Mouse (Mus musculus) monocyte, adult 5-6 weeks (primary cell): Measurements from ENCODE around the gene Gm43064. TPM values are rescaled to one million over a fixed set of nuclear protein-coding genes. Genes with fewer than 3 reads are reported as not detected.

Experiments used
- total RNA-seq: library from RNA; stranded (forward); fragments of 200-1000, 200-491, 200-594 nt; gene quantifications from 3 replicates; pipeline ENCODE4 v1.2.3, GENCODE M21; 2017

The Gm43064 gene
- total RNA-seq, 1 experiment from 2014 or later: not detected

Other genes with a start within 250 kb of the Gm43064 start
- gene Syt6, start 234.3 kb upstream of the Gm43064 start, total RNA-seq: not detected in 3 replicates
- 0.95 to 1.1 TPM (median 0.97 TPM) in 3 replicates for gene Atg4a-ps, start 163.5 kb upstream of the Gm43064 start, total RNA-seq
- 0.10 to 0.78 TPM (median 0.32 TPM) in 3 replicates for gene Olfml3, start 71.6 kb upstream of the Gm43064 start, total RNA-seq
- gene Gm10964, start 70.2 kb upstream of the Gm43064 start, total RNA-seq: not detected in 3 replicates
- 97.7 to 153 TPM (median 113 TPM) in 3 replicates for gene Hipk1, start 18.0 kb upstream of the Gm43064 start, total RNA-seq
- 13.7 to 24.6 TPM (median 14.9 TPM) in 3 replicates for gene Dclre1b, start 129 bp upstream of the Gm43064 start, total RNA-seq
- gene Ap4b1, start 53 bp upstream of the Gm43064 start, total RNA-seq: 23.5 to 31.7 TPM (median 26.6 TPM) in 3 replicates
- gene Bcl2l15, start 23.0 kb downstream of the Gm43064 start, total RNA-seq: 0.39 to 2.8 TPM in 2 of 3 replicates, not detected in the other
- gene Ptpn22, start 50.2 kb downstream of the Gm43064 start, total RNA-seq: 145 to 249 TPM (median 169 TPM) in 3 replicates
- 39.6 to 51.5 TPM (median 41.7 TPM) in 3 replicates for gene Rsbn1, start 104.5 kb downstream of the Gm43064 start, total RNA-seq
- gene Phtf1, start 158.5 kb downstream of the Gm43064 start, total RNA-seq: 10.3 to 33.4 TPM (median 19.3 TPM) in 3 replicates